ENCODE assay signal across 7 mouse cellular contexts in genomic region chr19:58806364-58806763, GRCm38 (mm10). TPM values are rescaled to one million over a fixed set of nuclear protein-coding genes. Genes with fewer than 3 reads are reported as not detected.
DNase-seq lines count a peak whose midpoint lies in the region; ATAC-seq and TF ChIP-seq lines count a peak whose summit lies in the region.

No protein-coding gene starts in this region.

- no peaks in the 10 kb centered on the region for H3K9me3 ChIP-seq in forebrain, embryonic 14.5 days (replicated peaks; ENCODE audit: control insufficient read depth, low read length)
- no peaks in the 10 kb centered on the region for H3K9me3 ChIP-seq in hindbrain, embryonic 14.5 days (ENCODE audit: control insufficient read depth, low read length)
- no peaks in the 10 kb centered on the region for H3K9me3 ChIP-seq in midbrain, embryonic 15.5 days

- 0 out of 2 replicates have a peak, but pooled peaks cover 3% of the 10 kb centered on the region for H3K36me3 ChIP-seq in forebrain, embryonic 14.5 days (ENCODE audit: control insufficient read depth, insufficient read depth, low read length)
- H3K36me3 ChIP-seq in hindbrain, embryonic 14.5 days (replicated peaks; ENCODE audit: control insufficient read depth, insufficient read depth) = peaks cover 26% of the 10 kb centered on the region; the same call in 1 of the 2 replicates
- peaks cover 4% of the 10 kb centered on the region; the same call in 1 of the 2 replicates for H3K36me3 ChIP-seq in midbrain, embryonic 15.5 days (replicated peaks)

- H3K9ac ChIP-seq in forebrain, embryonic 14.5 days (ENCODE audit: low read length) = no peak overlapping the region
- H3K9ac ChIP-seq in hindbrain, embryonic 14.5 days = no peak overlapping the region
- H3K9ac ChIP-seq in midbrain, embryonic 15.5 days = no peak overlapping the region

- H3K27ac ChIP-seq in forebrain, embryonic 14.5 days (ENCODE audit: low read depth, low read length) = no peak overlapping the region
- H3K27ac ChIP-seq in hindbrain, embryonic 14.5 days = no peak overlapping the region
- H3K27ac ChIP-seq in midbrain, embryonic 15.5 days = no peak overlapping the region

- TF ChIP-seq CTCF in Patski (IDR thresholded peaks at IDR 0.05) = peak; percentile 85

- H3K4me1 ChIP-seq in forebrain, embryonic 14.5 days (ENCODE audit: control insufficient read depth, insufficient read depth, low read length) = no peaks in the 10 kb centered on the region
- no peaks in the 10 kb centered on the region for H3K4me1 ChIP-seq in hindbrain, embryonic 14.5 days (replicated peaks; ENCODE audit: control insufficient read depth, insufficient read depth, low read length)
- peaks cover 7% of the 10 kb centered on the region; the same call in 1 of the 2 replicates for H3K4me1 ChIP-seq in midbrain, embryonic 15.5 days

- POLR2A ChIA-PET in Patski (lab: Charles Lee) = no interaction called here

- no peak overlapping the region for H3K4me2 ChIP-seq in forebrain, embryonic 14.5 days (ENCODE audit: low read length)
- H3K4me2 ChIP-seq in hindbrain, embryonic 14.5 days (replicated peaks) = no peak overlapping the region
- no peak overlapping the region for H3K4me2 ChIP-seq in midbrain, embryonic 15.5 days

- H3K27me3 ChIP-seq in Patski = peaks cover 15% of the 10 kb centered on the region
- H3K27me3 ChIP-seq in forebrain, embryonic 14.5 days (replicated peaks; ENCODE audit: control insufficient read depth, insufficient read depth, low read length) = no peaks in the 10 kb centered on the region
- H3K27me3 ChIP-seq in hindbrain, embryonic 14.5 days (ENCODE audit: control insufficient read depth, insufficient read depth, low read length) = no peaks in the 10 kb centered on the region
- H3K27me3 ChIP-seq in midbrain, embryonic 15.5 days (replicated peaks) = no peaks in the 10 kb centered on the region

- H3K4me3 ChIP-seq in forebrain, embryonic 14.5 days (ENCODE audit: low read depth, low read length) = no peak overlapping the region
- H3K4me3 ChIP-seq in hindbrain, embryonic 14.5 days (replicated peaks; ENCODE audit: low read length) = no peak overlapping the region
- no peak overlapping the region for H3K4me3 ChIP-seq in midbrain, embryonic 15.5 days

- CTCF ChIA-PET in Patski (lab: Charles Lee) = interaction anchor here (1.1 to 7.8 kb wide), 4 partner anchors 33 to 105 kb away, joined by 3 to 51 read pairs (median 6); no protein-coding TSS in a partner anchor

- intact Hi-C loops in left cerebral cortex, postnatal 4 days (cut with DNase I) = loop anchor here (5.0 kb wide), 2 partner anchors 96 to 391 kb away; no protein-coding TSS in a partner anchor

- 3% methylated on average over 3 of the region's 3 CpGs for WGBS in forebrain, embryonic 14.5 days
- WGBS in hindbrain, embryonic 14.5 days = 4% methylated on average over 3 of the region's 3 CpGs
- WGBS in midbrain, embryonic 15.5 days = 4% methylated on average over 3 of the region's 3 CpGs

- peak; percentile 60 for ATAC-seq in Patski
- ATAC-seq in forebrain, embryonic 14.5 days = peak; percentile 58; the same call in 1 of the 2 replicates
- ATAC-seq in hindbrain, embryonic 14.5 days (ENCODE audit: low FRiP score) = peak; percentile 55; the same call in 1 of the 2 replicates
- peak; percentile 67; the same call in 1 of the 2 replicates for ATAC-seq in midbrain, embryonic 15.5 days (replicated peaks)

- in situ Hi-C loops in Patski (cut with MboI; ENCODE audit: low pct_unique_long_range_greater_than_20kb) = loop anchor here (5.0 to 10.0 kb wide), 2 partner anchors 101 to 398 kb away; no protein-coding TSS in a partner anchor

- no peak for DNase-seq in Patski (ENCODE audit: low read depth, low spot score)
- DNase-seq in c-Kit-positive CD71-positive TER-119-positive erythroid progenitor cells, embryonic 14.5 days (ENCODE audit: low spot score) = peak; percentile 6
- DNase-seq in forebrain, embryonic 14.5 days (ENCODE audit: low spot score) = peak; percentile 82
- DNase-seq in hindbrain, embryonic 14.5 days (ENCODE audit: low spot score) = peak; percentile 77
- peak; percentile 79 for DNase-seq in left cerebral cortex, postnatal 4 days
- peak; percentile 38 to 66 for DNase-seq in spleen, adult 18-20 months

RNA-seq across cellular contexts. Expression of gene 1700019N19Rik, which starts 12.1 kb away (rescaled TPM):
- polyA plus RNA-seq in Patski (2021) = not detected
- not detected in 2 replicates for polyA plus RNA-seq in forebrain, embryonic 14.5 days (2014; fragmentation: Nextera tagmentation; extraction: Ambion mirVana)
- not detected in 2 replicates for polyA plus RNA-seq in hindbrain, embryonic 14.5 days (2014; fragmentation: Nextera tagmentation; extraction: Ambion mirVana)
- not detected for total RNA-seq in left cerebral cortex, postnatal 4 days (2021)
- not detected in 2 replicates for polyA plus RNA-seq in midbrain, embryonic 15.5 days (2015; fragmentation: Nextera tagmentation; extraction: Ambion mirVana)

RNA-seq across cellular contexts. Expression of gene Pnliprp2, which starts 46.8 kb away (rescaled TPM):
- polyA plus RNA-seq in Patski (2021) = not detected
- polyA plus RNA-seq in forebrain, embryonic 14.5 days (2014; fragmentation: Nextera tagmentation; extraction: Ambion mirVana) = 0.22 and 0.63 TPM in 2 replicates
- polyA plus RNA-seq in hindbrain, embryonic 14.5 days (2014; fragmentation: Nextera tagmentation; extraction: Ambion mirVana) = 0.16 TPM in 1 of 2 replicates, not detected in the other
- total RNA-seq in left cerebral cortex, postnatal 4 days (2021) = under 1 TPM in 1 of 2 experiments, not detected in 1; 0.22 TPM
- polyA plus RNA-seq in midbrain, embryonic 15.5 days (2015; fragmentation: Nextera tagmentation; extraction: Ambion mirVana) = 0.18 TPM in 1 of 2 replicates, not detected in the other
